Mouse (Mus musculus) MEL (cell line): ENCODE data around the gene Clip3.

Source experiments
- CTCF ChIP-seq, 3 experiments: IDR thresholded peaks in 2 of 3; conservative IDR thresholded peaks in 1 of 3; 2 replicates each; pipeline ENCODE4 v1.5.1; 2011 to 2012; ENCODE audit warnings: low read length in 3 of 3, low read depth in 2 of 3, mild to moderate bottlenecking in 2 of 3, improper control_type of control experiment in 1 of 3, inconsistent platforms in 1 of 3, mixed read lengths in 1 of 3, moderate library complexity in 1 of 3; ENCODE audit not compliant: control insufficient read depth in 1 of 3, insufficient read depth in 1 of 3, poor library complexity in 1 of 3, severe bottlenecking in 1 of 3
- EP300 ChIP-seq, 2 experiments: IDR thresholded peaks; 2 replicates each; pipeline ENCODE4 v1.6.1; 2011; ENCODE audit warnings: improper control_type of control experiment in 2 of 2, low read length in 2 of 2, low read depth in 1 of 2, mild to moderate bottlenecking in 1 of 2
- HCFC1 ChIP-seq: IDR thresholded peaks from 2 replicates; pipeline ENCODE4 v1.6.1; 2012; ENCODE audit warnings: low read depth, mild to moderate bottlenecking, inconsistent platforms, low read length, improper control_type of control experiment, moderate library complexity
- KAT2A ChIP-seq: conservative IDR thresholded peaks from 2 replicates; pipeline ENCODE4 v1.6.1; 2012; ENCODE audit warnings: low read depth, low read length, improper control_type of control experiment, inconsistent platforms
- MAFK ChIP-seq: IDR thresholded peaks from 2 replicates; pipeline ENCODE4 v1.6.1; 2011; ENCODE audit warnings: low read depth, mild to moderate bottlenecking, low read length, improper control_type of control experiment, borderline replicate concordance
- MXI1 ChIP-seq: IDR thresholded peaks from 2 replicates; pipeline ENCODE4 v1.6.1; 2011; ENCODE audit warnings: mild to moderate bottlenecking, low read depth, low read length, improper control_type of control experiment
- MYC ChIP-seq: IDR thresholded peaks from 2 replicates; pipeline ENCODE4 v1.6.1; 2011; ENCODE audit warnings: low read depth, mild to moderate bottlenecking, low read length, improper control_type of control experiment, moderate library complexity
- POLR2A ChIP-seq, 2 experiments: IDR thresholded peaks; 2 replicates each; pipeline ENCODE4 v1.6.1; 2011 to 2012; ENCODE audit warnings: low read length in 2 of 2, mild to moderate bottlenecking in 2 of 2, control low read depth in 1 of 2, improper control_type of control experiment in 1 of 2, low read depth in 1 of 2, moderate library complexity in 1 of 2; ENCODE audit not compliant: control insufficient read depth in 1 of 2, insufficient read depth in 1 of 2, poor library complexity in 1 of 2
- POLR2AphosphoS2 ChIP-seq: IDR thresholded peaks from 2 replicates; pipeline ENCODE4 v1.6.1; 2011; ENCODE audit warnings: low read length, improper control_type of control experiment
- USF2 ChIP-seq, 2 experiments: IDR thresholded peaks; 2 replicates each; pipeline ENCODE4 v1.6.1; 2011 to 2012; ENCODE audit warnings: improper control_type of control experiment in 2 of 2, low read length in 2 of 2, borderline replicate concordance in 1 of 2, inconsistent platforms in 1 of 2, low read depth in 1 of 2, mild to moderate bottlenecking in 1 of 2; ENCODE audit not compliant: insufficient read depth in 1 of 2
- ZKSCAN1 ChIP-seq: IDR thresholded peaks from 2 replicates; pipeline ENCODE4 v1.6.1; 2012; ENCODE audit warnings: low read depth, mild to moderate bottlenecking, inconsistent platforms, low read length, improper control_type of control experiment, moderate library complexity

- no peak for TF ChIP-seq MYC
- no peak for TF ChIP-seq USF2 (IDR thresholded peaks at IDR 0.05; ENCODE audit: borderline replicate concordance in 1 of 2, insufficient read depth in 1 of 2, low read depth in 1 of 2, low read length in 2 of 2)
- TF ChIP-seq CTCF (IDR thresholded peaks at IDR 0.05 in 2 of 3, conservative IDR thresholded peaks at IDR 0.05 in 1 of 3; ENCODE audit: control insufficient read depth in 1 of 3, insufficient read depth in 1 of 3, low read depth in 2 of 3, low read length in 3 of 3, poor library complexity in 1 of 3, severe bottlenecking in 1 of 3) = no peak
- no peak for TF ChIP-seq EP300 (IDR thresholded peaks at IDR 0.05; ENCODE audit: low read depth in 1 of 2, low read length in 2 of 2)
- no peak for TF ChIP-seq POLR2AphosphoS2
- TF ChIP-seq POLR2A (IDR thresholded peaks at IDR 0.05; ENCODE audit: control insufficient read depth in 1 of 2, insufficient read depth in 1 of 2, low read depth in 1 of 2, low read length in 2 of 2, poor library complexity in 1 of 2) = no peak
- TF ChIP-seq HCFC1 = no peak
- no peak for TF ChIP-seq KAT2A
- TF ChIP-seq MXI1 = no peak
- TF ChIP-seq ZKSCAN1 = no peak
- no peak for TF ChIP-seq MAFK
These were observed 2.3 kb downstream of the Clip3 start for GRCm38 (mm10) chr7:30293795-30294194.
